Mouse (Mus musculus) left cerebral cortex, postnatal 25 days (tissue): Measurements from ENCODE around the gene Gm21915. TPM values are rescaled to one million over a fixed set of nuclear protein-coding genes. Genes with fewer than 3 reads are reported as not detected.

Experiments
- DNase-seq, 2 experiments: peaks; one replicate each; pipeline ENCODE4 v3.0.0; 2022; ENCODE audit warnings: low spot score in 2 of 2, mixed read lengths in 1 of 2
- intact Hi-C: fragments of 180-260 bp; cut with DNase I; formaldehyde crosslinking; loops from one replicate; pipeline ENCODE4 v1.15.1; 2025
- total RNA-seq, 2 experiments: library from RNA; stranded (reverse); gene quantifications; 2 replicates each; pipeline ENCODE4 v1.2.3; 2021

Gm21915 gene
- total RNA-seq, 2 experiments from 2014 or later, result not detected

DNA sequence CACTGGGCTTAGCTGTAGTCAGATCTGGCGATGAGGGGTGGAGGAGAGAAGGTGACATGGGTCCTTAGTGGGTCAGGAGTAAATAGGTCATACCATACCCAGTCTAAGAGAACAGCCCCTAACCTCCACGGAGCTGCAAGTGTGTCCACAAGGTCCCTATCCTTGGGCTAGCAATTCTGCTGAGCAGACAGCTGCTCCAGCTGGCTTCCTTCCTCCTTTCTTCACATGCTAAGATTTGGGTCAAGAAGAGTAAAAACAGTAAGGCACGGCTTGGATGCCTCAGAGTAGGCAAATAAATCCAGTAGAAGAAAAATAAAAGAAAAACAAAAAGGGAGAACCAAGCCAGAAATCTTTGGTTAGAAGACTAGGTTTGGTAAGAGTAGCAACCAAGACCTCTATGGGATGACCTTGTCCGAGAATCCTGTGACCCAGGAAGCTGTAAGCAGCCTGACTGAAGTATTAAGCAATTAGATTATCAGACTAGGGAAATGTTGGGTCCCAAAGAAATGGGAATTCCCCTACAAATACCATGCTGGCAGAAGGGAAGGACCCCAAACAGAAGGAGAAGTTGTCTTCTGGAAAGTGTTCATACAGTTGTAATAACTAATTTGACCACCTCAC, 19.1 kb upstream of the Gm21915 start:
- intact Hi-C loops, result no loop called here
- DNase-seq, result no peak

- intact Hi-C loops, result no loop called here
- DNase-seq, result no peak
Measured at GRCm38 (mm10) chr9:40652757-40653156, 17.7 kb upstream of the Gm21915 start.

DNA sequence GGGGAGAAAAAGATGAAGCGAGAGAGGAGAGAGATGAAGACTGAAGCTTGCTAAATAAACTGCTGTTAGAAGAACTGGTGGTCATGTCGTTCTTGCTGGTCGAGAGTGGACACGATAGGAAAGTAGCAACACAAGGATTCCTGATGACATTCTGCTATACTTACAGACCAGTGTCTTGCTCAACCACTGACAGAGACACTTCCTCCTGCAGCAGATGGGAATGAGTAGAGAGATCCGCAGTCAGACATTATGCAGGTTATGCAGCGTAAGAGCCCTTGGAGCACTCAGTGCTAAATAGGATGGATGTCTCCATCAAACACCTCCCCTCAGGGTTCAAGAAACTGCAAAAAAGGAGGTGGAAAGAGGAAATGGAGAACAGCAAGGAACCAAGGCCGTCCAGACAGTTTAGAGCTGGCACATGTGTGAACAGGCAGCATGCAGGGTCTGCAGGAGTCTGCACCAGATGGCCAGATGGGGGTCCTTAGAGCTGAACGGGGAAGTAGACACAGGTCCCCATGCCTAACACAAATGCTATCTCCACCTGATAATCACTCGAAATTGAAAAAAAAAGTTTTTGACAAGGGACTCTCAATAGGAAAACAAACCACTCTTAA, 4.1 kb upstream of the Gm21915 start:
- intact Hi-C loops, result no loop called here
- no peak for DNase-seq

- intact Hi-C loops, result no loop called here
- no peak for DNase-seq
Measured at GRCm38 (mm10) chr9:40671323-40671930, 1.0 kb downstream of the Gm21915 start.

GRCm38 (mm10) chr9:40675203-40675958, 5.0 kb downstream of the Gm21915 start:
- intact Hi-C loops, result loop anchor here (5.0 kb wide), 1 partner anchor 38 kb away; no protein-coding TSS in a partner anchor
- peak in 1 of 2 experiments; percentile 35 for DNase-seq

DNA sequence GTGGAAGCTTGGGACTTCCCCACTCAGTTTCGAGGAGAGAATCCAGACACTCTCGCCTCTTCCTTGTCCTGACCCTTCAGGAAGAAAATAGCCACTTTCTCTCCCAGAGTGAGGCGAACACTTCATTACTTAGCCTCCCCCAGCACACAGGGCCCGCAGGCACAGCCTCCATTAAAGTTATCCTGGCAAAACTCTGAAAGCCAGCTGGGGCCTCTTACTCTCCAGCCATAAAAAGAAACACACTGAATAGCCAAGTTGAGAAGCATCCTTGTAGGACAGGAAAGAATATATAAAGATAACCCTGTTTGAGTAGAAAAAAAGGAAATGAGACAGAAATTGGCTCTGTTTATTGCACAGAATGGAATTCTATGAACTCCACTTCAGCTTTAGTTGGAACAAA, 8.2 kb downstream of the Gm21915 start:
- DNase-seq, result peak in 1 of 2 experiments; percentile 64
- intact Hi-C loops, result loop anchor here (5.0 kb wide), 1 partner anchor 41 kb away; no protein-coding TSS in a partner anchor

GRCm38 (mm10) chr9:40685801-40686420, 15.5 kb downstream of the Gm21915 start, which contains the start of gene Clmp:
TSS of gene Clmp (plus strand) at chr9:40685962.
- peak in 1 of 2 experiments; percentile 28 for DNase-seq
- intact Hi-C loops, result loop anchor here (5.0 kb wide), 1 partner anchor 66 kb away; no protein-coding TSS in a partner anchor

DNA sequence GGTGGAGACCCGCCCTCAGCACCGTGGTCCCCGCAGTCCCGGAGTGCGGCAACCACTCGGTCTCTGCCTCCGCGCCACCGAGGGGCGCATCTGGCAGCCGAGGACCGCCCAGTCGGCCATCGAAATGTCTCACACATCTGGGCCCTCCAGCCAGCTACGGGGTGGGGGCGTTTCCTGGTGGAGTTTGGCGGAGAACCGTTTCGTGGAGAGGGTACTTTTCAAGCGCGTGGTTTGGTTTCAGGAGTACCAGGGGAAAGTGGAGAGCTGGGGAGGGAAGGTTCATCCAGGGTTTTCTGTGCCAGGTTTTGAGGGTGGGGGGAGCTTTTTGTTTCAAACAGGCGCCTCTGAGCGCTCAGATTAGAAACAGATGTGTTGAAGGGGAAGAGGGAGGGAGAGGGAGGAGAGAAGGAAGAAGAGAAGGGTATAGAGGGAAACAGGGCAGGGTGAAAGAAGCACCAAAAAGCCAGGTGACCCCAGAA, 16.0 kb downstream of the Gm21915 start:
- intact Hi-C loops, result loop anchor here (5.0 kb wide), 1 partner anchor 66 kb away; no protein-coding TSS in a partner anchor
- peak; percentile 32 to 36 for DNase-seq

DNA sequence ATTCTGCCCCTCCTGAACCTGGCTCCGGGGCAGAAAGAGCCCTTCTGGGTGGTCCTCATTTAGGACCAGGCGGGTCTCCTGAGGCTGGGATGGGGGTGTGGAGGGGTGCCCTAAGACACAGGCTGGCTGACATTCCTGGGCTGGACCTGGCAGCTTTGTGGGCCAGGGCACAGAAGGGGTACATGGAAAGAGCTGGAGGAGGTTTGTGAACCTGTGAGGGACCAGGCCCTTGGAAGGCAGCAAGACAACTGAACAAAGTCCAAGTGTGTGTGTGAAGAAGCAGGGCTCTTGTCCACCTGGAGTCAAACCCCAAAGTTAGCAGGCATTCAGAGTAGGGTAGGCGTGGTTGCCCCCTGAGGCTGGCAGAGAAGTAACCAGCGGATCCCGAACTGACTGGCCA, 16.6 kb downstream of the Gm21915 start:
- intact Hi-C loops, result loop anchor here (5.0 kb wide), 1 partner anchor 65 kb away; no protein-coding TSS in a partner anchor
- no peak for DNase-seq

GRCm38 (mm10) chr9:40687553-40687952, 17.1 kb downstream of the Gm21915 start:
- intact Hi-C loops, result loop anchor here (5.0 kb wide), 1 partner anchor 65 kb away; no protein-coding TSS in a partner anchor
- DNase-seq, result peak in 1 of 2 experiments; percentile 46

GRCm38 (mm10) chr9:40690511-40690910, 20.1 kb downstream of the Gm21915 start:
- no peak for DNase-seq
- intact Hi-C loops, result no loop called here

DNA sequence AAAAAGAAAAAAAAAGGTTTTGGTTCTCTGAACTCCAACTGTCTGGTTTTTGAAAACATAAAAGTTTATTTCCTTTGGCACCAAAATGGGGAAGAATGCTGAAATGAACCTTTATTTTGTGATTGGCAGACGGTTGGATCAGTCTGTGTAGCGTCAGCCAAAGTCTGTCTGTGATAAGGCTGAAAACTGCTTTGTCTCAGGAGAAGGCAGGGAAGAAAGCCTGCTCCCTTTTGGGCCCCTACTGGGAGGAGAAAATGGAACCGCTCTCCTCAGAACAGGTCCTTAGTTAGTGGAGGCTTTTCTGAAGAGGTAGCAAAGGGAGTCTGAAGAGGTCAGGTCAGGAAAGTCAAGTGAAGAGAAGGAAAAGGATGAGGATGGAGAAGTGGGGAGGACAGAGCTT, 22.6 kb downstream of the Gm21915 start:
- intact Hi-C loops, result no loop called here
- DNase-seq, result no peak

DNA sequence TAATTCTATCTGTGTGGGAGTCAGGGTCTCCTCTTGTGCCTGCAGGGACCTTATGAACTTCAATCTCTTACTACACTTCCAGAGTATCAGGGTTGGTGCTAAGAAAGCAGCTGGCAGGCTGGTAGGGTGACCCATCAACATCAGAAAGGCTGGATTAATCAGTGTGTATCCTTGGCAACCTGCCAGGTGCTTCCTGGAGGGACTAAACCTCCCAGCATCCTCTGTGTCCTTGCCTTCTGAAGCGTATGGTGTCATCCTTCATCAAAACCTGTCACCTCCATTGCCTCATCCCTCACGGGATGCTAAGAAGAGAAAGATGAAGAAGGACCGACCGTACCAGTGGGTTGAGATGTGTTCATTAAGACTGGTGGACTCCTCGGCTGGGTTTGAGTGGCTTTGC, 23.4 kb downstream of the Gm21915 start:
- DNase-seq, result no peak
- intact Hi-C loops, result no loop called here

DNA sequence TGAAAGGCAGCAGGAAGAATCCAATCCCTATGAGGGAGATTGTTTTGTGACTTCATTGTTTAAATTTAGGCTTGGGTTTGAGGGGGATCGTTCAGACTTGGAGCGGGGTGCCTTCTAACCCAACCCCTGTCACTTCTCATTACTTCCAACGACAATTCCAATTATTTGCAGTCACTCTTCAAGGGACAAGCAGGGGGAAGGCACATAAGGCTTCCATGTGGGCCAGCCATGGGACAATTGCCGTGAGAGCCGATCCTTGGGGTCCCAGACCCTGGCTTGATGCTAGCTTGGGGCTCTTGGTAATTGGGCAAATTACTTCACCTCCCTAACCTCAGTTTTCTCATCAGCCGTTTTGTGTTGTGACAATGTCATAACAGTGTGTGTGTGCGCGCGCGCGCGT, 23.9 kb downstream of the Gm21915 start:
- DNase-seq, result no peak
- intact Hi-C loops, result no loop called here

DNA sequence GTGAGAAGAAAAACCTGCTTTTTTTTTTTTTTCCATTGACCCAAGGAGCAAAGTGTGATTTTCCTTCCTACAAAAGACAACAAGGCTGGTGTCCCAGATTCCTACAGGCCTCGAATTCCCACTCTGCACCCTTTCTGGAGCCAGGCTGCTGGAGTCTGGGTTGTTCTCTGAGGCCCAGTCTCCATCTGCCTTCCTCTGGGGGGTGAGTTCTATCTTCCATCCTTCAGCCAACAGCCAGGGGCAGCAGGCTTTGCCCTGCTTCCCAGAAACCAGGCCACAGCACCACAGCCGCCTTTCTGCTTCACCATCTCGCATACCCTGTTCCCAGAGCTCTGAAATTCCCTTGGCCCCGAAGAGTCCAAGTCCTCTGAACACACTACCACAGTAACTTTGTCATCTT, 25.7 kb downstream of the Gm21915 start:
- DNase-seq, result no peak
- intact Hi-C loops, result no loop called here

- no peak for DNase-seq
- intact Hi-C loops, result no loop called here
Measured at GRCm38 (mm10) chr9:40699194-40699593, 28.8 kb downstream of the Gm21915 start.

DNA sequence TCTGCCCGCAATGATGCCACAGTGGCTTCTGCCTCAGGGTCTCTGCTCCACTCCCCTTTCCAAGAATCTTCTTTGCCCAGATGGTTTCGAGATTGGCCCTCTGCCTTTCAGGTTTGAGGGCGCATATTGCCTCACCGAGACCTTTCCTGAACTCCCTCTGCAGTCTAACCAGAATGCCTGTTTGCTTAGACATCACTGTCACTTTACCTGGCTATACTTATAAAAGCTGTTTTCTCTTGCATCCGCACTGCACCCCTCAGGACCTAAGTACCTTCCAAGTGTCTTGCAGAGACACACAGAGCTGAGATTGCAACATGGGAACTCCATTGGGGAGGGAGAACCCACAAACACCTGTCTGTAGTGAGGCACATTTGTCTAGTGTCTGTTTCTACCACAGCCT, 29.8 kb downstream of the Gm21915 start:
- intact Hi-C loops, result no loop called here
- DNase-seq, result no peak

- intact Hi-C loops, result no loop called here
- DNase-seq, result no peak
Measured at GRCm38 (mm10) chr9:40704364-40705276, 34.2 kb downstream of the Gm21915 start.
